Comparison of ENCODE assay signal across 29 mouse cellular contexts in genomic region chr13:4783290-4783689, GRCm38 (mm10).
"Had no signal": no experiment of that assay in that cellular context is flagged by ENCODE, and none has a peak within 500 bp of the region (broad histone marks: within the 10 kb centered on the region; RNA-seq: fewer than 3 reads in every experiment).

No protein-coding gene starts in this region.

- ATAC-seq: hindbrain, embryonic 16.5 days; inflammation-experienced regulatory T-cells, adult 6 months; intestine, embryonic 15.5 days; intestine, postnatal 0 days had no signal

- H3K4me2 ChIP-seq: heart, embryonic 11.5 days; heart, embryonic 13.5 days; heart, embryonic 15.5 days; hindbrain, embryonic 12.5 days; hindbrain, embryonic 14.5 days; intestine, embryonic 15.5 days; kidney, embryonic 15.5 days; limb, embryonic 12.5 days; liver, embryonic 11.5 days; liver, embryonic 13.5 days; liver, embryonic 15.5 days had no signal

- H3K9ac ChIP-seq: heart, embryonic 13.5 days; heart, embryonic 15.5 days; hindbrain, embryonic 12.5 days; hindbrain, embryonic 14.5 days; intestine, embryonic 15.5 days; kidney, embryonic 15.5 days; limb, embryonic 12.5 days; liver, embryonic 13.5 days; liver, embryonic 15.5 days had no signal

- H3K4me1 ChIP-seq: heart, embryonic 13.5 days; heart, embryonic 15.5 days; hindbrain, embryonic 12.5 days; intestine, embryonic 15.5 days; kidney, embryonic 15.5 days; limb, embryonic 10.5 days; limb, embryonic 12.5 days; liver, embryonic 13.5 days; liver, embryonic 15.5 days had no signal

- H3K27me3 ChIP-seq: heart, embryonic 13.5 days; heart, embryonic 15.5 days; hindbrain, embryonic 12.5 days; intestine, embryonic 15.5 days; kidney, embryonic 15.5 days; limb, embryonic 12.5 days; liver, embryonic 13.5 days; liver, embryonic 15.5 days had no signal

- H3K36me3 ChIP-seq: heart, embryonic 13.5 days; heart, embryonic 15.5 days; hindbrain, embryonic 12.5 days; intestine, embryonic 15.5 days; kidney, embryonic 15.5 days; limb, embryonic 10.5 days; limb, embryonic 12.5 days; liver, embryonic 13.5 days; liver, embryonic 15.5 days had no signal

- H3K27ac ChIP-seq: heart, adult 2 months; heart, embryonic 13.5 days; heart, embryonic 15.5 days; hindbrain, embryonic 12.5 days; hindbrain, embryonic 14.5 days; intestine, embryonic 15.5 days; kidney, embryonic 15.5 days; layer of hippocampus, adult 2 months; left cerebral cortex, adult 2 months; limb, embryonic 10.5 days; limb, embryonic 12.5 days; liver, embryonic 13.5 days; liver, embryonic 15.5 days had no signal

- DNase-seq: gastrocnemius, postnatal 14 days; gastrocnemius, postnatal 36 days; heart, adult 11 months; heart, adult 2 months; heart, postnatal 14 days; heart, postnatal 36 days; kidney, adult 18-20 months; kidney, adult 9 months; kidney, postnatal 10 days; kidney, postnatal 25 days; kidney, postnatal 4 days; liver; liver, embryonic 13.5 days had no signal

- H3K9me3 ChIP-seq: heart, embryonic 13.5 days; heart, embryonic 15.5 days; hindbrain, embryonic 12.5 days; intestine, embryonic 15.5 days; kidney, embryonic 15.5 days; limb, embryonic 10.5 days; limb, embryonic 12.5 days; liver, embryonic 13.5 days; liver, embryonic 15.5 days had no signal

- H3K4me3 ChIP-seq: heart, adult 2 months; heart, embryonic 13.5 days; heart, embryonic 15.5 days; hindbrain, embryonic 12.5 days; intestine, embryonic 15.5 days; kidney, embryonic 15.5 days; layer of hippocampus, adult 2 months; left cerebral cortex, adult 2 months; limb, embryonic 10.5 days; limb, embryonic 12.5 days; liver, embryonic 13.5 days; liver, embryonic 15.5 days had no signal
